Mouse (Mus musculus): ENCODE data around the gene Foxf1. TPM values are rescaled to one million over a fixed set of nuclear protein-coding genes. Genes with fewer than 3 reads are reported as not detected.

The Foxf1 gene
- polyA plus RNA-seq, 1 experiment: not detected

GRCm38 (mm10) chr8:121088871-121089630, 4.9 kb downstream of the Foxf1 start:
- no peak overlapping the region for H3ac ChIP-seq (ENCODE audit: control insufficient read depth, insufficient read length)
- TF ChIP-seq USF1 (IDR thresholded peaks at IDR 0.05; ENCODE audit: low read depth) (no peak), POLR2A (IDR thresholded peaks at IDR 0.05; ENCODE audit: insufficient read length, low read depth) (no peak), TCF3 (IDR thresholded peaks at IDR 0.05; ENCODE audit: insufficient read length, low read depth) (no peak), TCF12 (IDR thresholded peaks at IDR 0.05; ENCODE audit: insufficient read depth, poor library complexity, severe bottlenecking) (no peak), E2F4 (IDR thresholded peaks at IDR 0.05; ENCODE audit: insufficient read depth) (no peak), REST (IDR thresholded peaks at IDR 0.05; ENCODE audit: insufficient read depth, insufficient read length) (no peak), SRF (IDR thresholded peaks at IDR 0.05; ENCODE audit: control insufficient read depth, insufficient read length, low read depth) (no peak)
- peaks cover 93% of the 10 kb centered on the region for H3K27me3 ChIP-seq (ENCODE audit: control insufficient read depth, insufficient read depth, insufficient read length)
- no peaks in the 10 kb centered on the region for H3K36me3 ChIP-seq (ENCODE audit: control insufficient read depth, insufficient read depth)
- H3K4me2 ChIP-seq (ENCODE audit: low read depth): no peak overlapping the region
- H3K79me2 ChIP-seq (ENCODE audit: control insufficient read depth, insufficient read depth): no peaks in the 10 kb centered on the region
- no peak overlapping the region for H3K4me3 ChIP-seq

- no peak overlapping the region for H3K4me2 ChIP-seq (ENCODE audit: low read depth)
Measured at GRCm38 (mm10) chr8:121089631-121090380, 5.6 kb downstream of the Foxf1 start.

GRCm38 (mm10) chr8:121090716-121091115, 6.5 kb downstream of the Foxf1 start:
- Histone ChIP-seq H3K36me3 (ENCODE audit: control insufficient read depth, insufficient read depth) (no peaks in the 10 kb centered on the region), H3K79me2 (ENCODE audit: control insufficient read depth, insufficient read depth) (no peaks in the 10 kb centered on the region), H3K27me3 (ENCODE audit: control insufficient read depth, insufficient read depth, insufficient read length) (peaks cover 77% of the 10 kb centered on the region), H3K4me3 (no peak overlapping the region), H3ac (ENCODE audit: control insufficient read depth, insufficient read length) (no peak overlapping the region), H3K4me2 (ENCODE audit: low read depth) (no peak overlapping the region)
- no peak for TF ChIP-seq MYOD1 (IDR thresholded peaks at IDR 0.05; ENCODE audit: control insufficient read depth in 1 of 3, insufficient read length in 2 of 3, low read depth in 2 of 3)
- no peak for TF ChIP-seq E2F4 (IDR thresholded peaks at IDR 0.05; ENCODE audit: insufficient read depth)
- TF ChIP-seq MAX (IDR thresholded peaks at IDR 0.05; ENCODE audit: low read depth): no peak
- TF ChIP-seq POLR2AphosphoS2 (IDR thresholded peaks at IDR 0.05; ENCODE audit: insufficient read length, low read depth): no peak
- TF ChIP-seq TCF3 (IDR thresholded peaks at IDR 0.05; ENCODE audit: insufficient read length, low read depth): no peak
- no peak for TF ChIP-seq REST (IDR thresholded peaks at IDR 0.05; ENCODE audit: insufficient read depth, insufficient read length)
- TF ChIP-seq POLR2A (IDR thresholded peaks at IDR 0.05; ENCODE audit: insufficient read length, low read depth): no peak
- no peak for TF ChIP-seq USF1 (IDR thresholded peaks at IDR 0.05; ENCODE audit: low read depth)
- TF ChIP-seq TCF12 (IDR thresholded peaks at IDR 0.05; ENCODE audit: insufficient read depth, poor library complexity, severe bottlenecking): no peak
- TF ChIP-seq MYOG (IDR thresholded peaks at IDR 0.05; ENCODE audit: control insufficient read depth in 1 of 3, insufficient read depth in 1 of 3, insufficient read length in 2 of 3, low read depth in 2 of 3): no peak
- no peak for TF ChIP-seq CEBPB (IDR thresholded peaks at IDR 0.05; ENCODE audit: insufficient read depth, poor library complexity, severe bottlenecking)
- no peak for TF ChIP-seq SRF (IDR thresholded peaks at IDR 0.05; ENCODE audit: control insufficient read depth, insufficient read length, low read depth)

More at GRCm38 (mm10) chr8:121089631-121090380, 5.6 kb downstream of the Foxf1 start:
- Histone ChIP-seq H3K36me3 (ENCODE audit: control insufficient read depth, insufficient read depth) (no peaks in the 10 kb centered on the region), H3K27me3 (ENCODE audit: control insufficient read depth, insufficient read depth, insufficient read length) (peaks cover 86% of the 10 kb centered on the region), H3K4me3 (no peak overlapping the region), H3K79me2 (ENCODE audit: control insufficient read depth, insufficient read depth) (no peaks in the 10 kb centered on the region), H3ac (ENCODE audit: control insufficient read depth, insufficient read length) (no peak overlapping the region)
- no peak for TF ChIP-seq SRF (IDR thresholded peaks at IDR 0.05; ENCODE audit: control insufficient read depth, insufficient read length, low read depth)

GRCm38 (mm10) chr8:121092141-121092540, 8.0 kb downstream of the Foxf1 start:
- H3K27me3 ChIP-seq (ENCODE audit: control insufficient read depth, insufficient read depth, insufficient read length): peaks cover 64% of the 10 kb centered on the region
- H3K4me2 ChIP-seq (ENCODE audit: low read depth): no peak overlapping the region
- no peak overlapping the region for H3ac ChIP-seq (ENCODE audit: control insufficient read depth, insufficient read length)
- H3K36me3 ChIP-seq (ENCODE audit: control insufficient read depth, insufficient read depth): no peaks in the 10 kb centered on the region
- TF ChIP-seq POLR2A (IDR thresholded peaks at IDR 0.05; ENCODE audit: insufficient read length, low read depth): no peak
- no peak for TF ChIP-seq SRF (IDR thresholded peaks at IDR 0.05; ENCODE audit: control insufficient read depth, insufficient read length, low read depth)
- TF ChIP-seq POLR2AphosphoS2 (IDR thresholded peaks at IDR 0.05; ENCODE audit: insufficient read length, low read depth): no peak
- no peak for TF ChIP-seq E2F4 (IDR thresholded peaks at IDR 0.05; ENCODE audit: insufficient read depth)
- TF ChIP-seq TCF12 (IDR thresholded peaks at IDR 0.05; ENCODE audit: insufficient read depth, poor library complexity, severe bottlenecking): no peak
- no peak for TF ChIP-seq REST (IDR thresholded peaks at IDR 0.05; ENCODE audit: insufficient read depth, insufficient read length)
- no peaks in the 10 kb centered on the region for H3K79me2 ChIP-seq (ENCODE audit: control insufficient read depth, insufficient read depth)
- H3K4me3 ChIP-seq: no peak overlapping the region

- Histone ChIP-seq H3K4me3 (no peak overlapping the region), H3K27me3 (ENCODE audit: control insufficient read depth, insufficient read depth, insufficient read length) (peaks cover 59% of the 10 kb centered on the region), H3ac (ENCODE audit: control insufficient read depth, insufficient read length) (no peak overlapping the region), H3K79me2 (ENCODE audit: control insufficient read depth, insufficient read depth) (no peaks in the 10 kb centered on the region), H3K4me2 (ENCODE audit: low read depth) (no peak overlapping the region), H3K36me3 (ENCODE audit: control insufficient read depth, insufficient read depth) (no peaks in the 10 kb centered on the region)
- TF ChIP-seq CEBPB (IDR thresholded peaks at IDR 0.05; ENCODE audit: insufficient read depth, poor library complexity, severe bottlenecking): no peak
- TF ChIP-seq POLR2AphosphoS2 (IDR thresholded peaks at IDR 0.05; ENCODE audit: insufficient read length, low read depth): no peak
Measured at GRCm38 (mm10) chr8:121092627-121093026, 8.4 kb downstream of the Foxf1 start.
